Mouse (Mus musculus): ENCODE results near the gene Gpr146. TPM values are rescaled to one million over a fixed set of nuclear protein-coding genes. Genes with fewer than 3 reads are reported as not detected.

The Gpr146 gene
- polyA plus RNA-seq, 1 experiment from 2014 or later = 4.0 TPM

- H3K9me3 ChIP-seq (ENCODE audit: control insufficient read depth, low read length) = no peaks in the 10 kb centered on the region
- no peaks in the 10 kb centered on the region for H3K36me3 ChIP-seq (ENCODE audit: control insufficient read depth, insufficient read depth, low read length)
- H3K27me3 ChIP-seq (replicated peaks; ENCODE audit: control insufficient read depth, insufficient read depth, low read length) = no peaks in the 10 kb centered on the region; the same call in 1 of the 2 replicates
- 63% methylated on average over 6 of the region's 6 CpGs for WGBS
- H3K27ac ChIP-seq (ENCODE audit: low read depth, low read length) = no peak within 1 kb of the TSS
- no peaks in the 10 kb centered on the region for H3K4me1 ChIP-seq (ENCODE audit: control insufficient read depth, insufficient read depth, low read depth, low read length)
- ATAC-seq = no peak
- no peak within 1 kb of the TSS for H3K9ac ChIP-seq (ENCODE audit: low read depth, low read length)
- H3K4me2 ChIP-seq (ENCODE audit: low read length) = no peak within 1 kb of the TSS
- H3K4me3 ChIP-seq (ENCODE audit: low read length) = no peak within 1 kb of the TSS
Measured at GRCm38 (mm10) chr5:139352317-139352716, 25.2 kb upstream of the Gpr146 start, which contains the start of gene Cyp2w1. Gene Cyp2w1 (plus strand): TSS chr5:139352617.

GRCm38 (mm10) chr5:139353496-139353895, 24.0 kb upstream of the Gpr146 start:
- no peak for ATAC-seq
- H3K27me3 ChIP-seq (replicated peaks; ENCODE audit: control insufficient read depth, insufficient read depth, low read length) = no peaks in the 10 kb centered on the region; the same call in 1 of the 2 replicates
- no peak overlapping the region for H3K27ac ChIP-seq (ENCODE audit: low read depth, low read length)
- H3K36me3 ChIP-seq (ENCODE audit: control insufficient read depth, insufficient read depth, low read length) = no peaks in the 10 kb centered on the region
- no peak overlapping the region for H3K9ac ChIP-seq (ENCODE audit: low read depth, low read length)
- H3K4me3 ChIP-seq (ENCODE audit: low read length) = no peak overlapping the region
- 57% methylated on average over 10 of the region's 10 CpGs for WGBS
- H3K4me1 ChIP-seq (ENCODE audit: control insufficient read depth, insufficient read depth, low read depth, low read length) = no peaks in the 10 kb centered on the region
- no peak overlapping the region for H3K4me2 ChIP-seq (ENCODE audit: low read length)
- no peaks in the 10 kb centered on the region for H3K9me3 ChIP-seq (ENCODE audit: control insufficient read depth, low read length)

GRCm38 (mm10) chr5:139353946-139354345, 23.6 kb upstream of the Gpr146 start:
- H3K4me3 ChIP-seq (ENCODE audit: low read length) = no peak overlapping the region
- no peaks in the 10 kb centered on the region for H3K36me3 ChIP-seq (ENCODE audit: control insufficient read depth, insufficient read depth, low read length)
- H3K9ac ChIP-seq (ENCODE audit: low read depth, low read length) = no peak overlapping the region
- no peak overlapping the region for H3K27ac ChIP-seq (ENCODE audit: low read depth, low read length)
- no peaks in the 10 kb centered on the region for H3K4me1 ChIP-seq (ENCODE audit: control insufficient read depth, insufficient read depth, low read depth, low read length)
- H3K4me2 ChIP-seq (ENCODE audit: low read length) = no peak overlapping the region
- no peak for ATAC-seq
- H3K27me3 ChIP-seq (replicated peaks; ENCODE audit: control insufficient read depth, insufficient read depth, low read length) = no peaks in the 10 kb centered on the region
- 90% methylated on average over 11 of the region's 11 CpGs for WGBS
- H3K9me3 ChIP-seq (ENCODE audit: control insufficient read depth, low read length) = no peaks in the 10 kb centered on the region

- no peaks in the 10 kb centered on the region for H3K4me1 ChIP-seq (ENCODE audit: control insufficient read depth, insufficient read depth, low read depth, low read length)
- no peak for ATAC-seq
- no peaks in the 10 kb centered on the region for H3K27me3 ChIP-seq (replicated peaks; ENCODE audit: control insufficient read depth, insufficient read depth, low read length)
- no peaks in the 10 kb centered on the region for H3K9me3 ChIP-seq (ENCODE audit: control insufficient read depth, low read length)
- peaks cover under 1% of the 10 kb centered on the region; the same call in 1 of the 2 replicates for H3K36me3 ChIP-seq (ENCODE audit: control insufficient read depth, insufficient read depth, low read length)
- no peak overlapping the region for H3K4me2 ChIP-seq (ENCODE audit: low read length)
- H3K9ac ChIP-seq (ENCODE audit: low read depth, low read length) = no peak overlapping the region
- H3K27ac ChIP-seq (ENCODE audit: low read depth, low read length) = no peak overlapping the region
- WGBS = 34% methylated on average over 19 of the region's 19 CpGs
- H3K4me3 ChIP-seq (ENCODE audit: low read length) = no peak overlapping the region
Measured at GRCm38 (mm10) chr5:139355235-139355772, 22.2 kb upstream of the Gpr146 start.

GRCm38 (mm10) chr5:139358653-139359052, 18.8 kb upstream of the Gpr146 start:
- Histone ChIP-seq H3K4me2 (ENCODE audit: low read length) (no peak overlapping the region), H3K27ac (ENCODE audit: low read depth, low read length) (no peak overlapping the region), H3K27me3 (replicated peaks; ENCODE audit: control insufficient read depth, insufficient read depth, low read length) (no peaks in the 10 kb centered on the region), H3K4me3 (ENCODE audit: low read length) (no peak overlapping the region), H3K4me1 (ENCODE audit: control insufficient read depth, insufficient read depth, low read depth, low read length) (no peaks in the 10 kb centered on the region), H3K9ac (ENCODE audit: low read depth, low read length) (no peak overlapping the region), H3K36me3 (ENCODE audit: control insufficient read depth, insufficient read depth, low read length) (peaks cover 5% of the 10 kb centered on the region; the same call in 1 of the 2 replicates), H3K9me3 (ENCODE audit: control insufficient read depth, low read length) (no peaks in the 10 kb centered on the region)
- WGBS = 80% methylated on average over 2 of the region's 2 CpGs
- no peak for ATAC-seq

- H3K27me3 ChIP-seq (replicated peaks; ENCODE audit: control insufficient read depth, insufficient read depth, low read length) = no peaks in the 10 kb centered on the region
- H3K9ac ChIP-seq (ENCODE audit: low read depth, low read length) = no peak overlapping the region
- H3K4me3 ChIP-seq (ENCODE audit: low read length) = no peak overlapping the region
- H3K4me1 ChIP-seq (ENCODE audit: control insufficient read depth, insufficient read depth, low read depth, low read length) = peaks cover under 1% of the 10 kb centered on the region; the same call in 1 of the 2 replicates
- 93% methylated on average over 5 of the region's 5 CpGs for WGBS
- no peak for ATAC-seq
- no peaks in the 10 kb centered on the region for H3K9me3 ChIP-seq (ENCODE audit: control insufficient read depth, low read length)
- no peak overlapping the region for H3K27ac ChIP-seq (ENCODE audit: low read depth, low read length)
- peaks cover 5% of the 10 kb centered on the region; the same call in 1 of the 2 replicates for H3K36me3 ChIP-seq (ENCODE audit: control insufficient read depth, insufficient read depth, low read length)
- no peak overlapping the region for H3K4me2 ChIP-seq (ENCODE audit: low read length)
Measured at GRCm38 (mm10) chr5:139359244-139359643, 18.3 kb upstream of the Gpr146 start.

GRCm38 (mm10) chr5:139363858-139364257, 13.6 kb upstream of the Gpr146 start:
- H3K4me1 ChIP-seq (ENCODE audit: control insufficient read depth, insufficient read depth, low read depth, low read length) = peaks cover 11% of the 10 kb centered on the region
- no peak overlapping the region for H3K4me3 ChIP-seq (ENCODE audit: low read length)
- peak overlapping the region; percentile 1; the same call in 1 of the 2 replicates for H3K9ac ChIP-seq (ENCODE audit: low read depth, low read length)
- H3K27me3 ChIP-seq (replicated peaks; ENCODE audit: control insufficient read depth, insufficient read depth, low read length) = no peaks in the 10 kb centered on the region
- ATAC-seq = no peak; the same call in 1 of the 2 replicates
- 70% methylated on average over 7 of the region's 7 CpGs for WGBS
- H3K27ac ChIP-seq (ENCODE audit: low read depth, low read length) = no peak overlapping the region
- H3K9me3 ChIP-seq (ENCODE audit: control insufficient read depth, low read length) = no peaks in the 10 kb centered on the region
- peaks cover 5% of the 10 kb centered on the region; the same call in 1 of the 2 replicates for H3K36me3 ChIP-seq (ENCODE audit: control insufficient read depth, insufficient read depth, low read length)
- no peak overlapping the region for H3K4me2 ChIP-seq (ENCODE audit: low read length)

- Histone ChIP-seq H3K4me3 (ENCODE audit: low read length) (no peak overlapping the region), H3K27ac (ENCODE audit: low read depth, low read length) (peak overlapping the region; percentile 21; the same call in 1 of the 2 replicates), H3K27me3 (replicated peaks; ENCODE audit: control insufficient read depth, insufficient read depth, low read length) (no peaks in the 10 kb centered on the region), H3K9me3 (ENCODE audit: control insufficient read depth, low read length) (no peaks in the 10 kb centered on the region), H3K4me2 (ENCODE audit: low read length) (no peak overlapping the region), H3K4me1 (ENCODE audit: control insufficient read depth, insufficient read depth, low read depth, low read length) (peaks cover 11% of the 10 kb centered on the region), H3K9ac (ENCODE audit: low read depth, low read length) (peak overlapping the region; percentile 1; the same call in 1 of the 2 replicates), H3K36me3 (ENCODE audit: control insufficient read depth, insufficient read depth, low read length) (peaks cover 5% of the 10 kb centered on the region; the same call in 1 of the 2 replicates)
- peak; percentile 68 for ATAC-seq
- 39% methylated on average over 12 of the region's 12 CpGs for WGBS
Measured at GRCm38 (mm10) chr5:139364260-139364910, 13.1 kb upstream of the Gpr146 start.

- 40% methylated on average over 5 of the region's 5 CpGs for WGBS
- H3K27me3 ChIP-seq (replicated peaks; ENCODE audit: control insufficient read depth, insufficient read depth, low read length) = no peaks in the 10 kb centered on the region
- no peaks in the 10 kb centered on the region for H3K9me3 ChIP-seq (ENCODE audit: control insufficient read depth, low read length)
- H3K4me2 ChIP-seq (ENCODE audit: low read length) = no peak overlapping the region
- H3K36me3 ChIP-seq (ENCODE audit: control insufficient read depth, insufficient read depth, low read length) = peaks cover 5% of the 10 kb centered on the region; the same call in 1 of the 2 replicates
- H3K27ac ChIP-seq (ENCODE audit: low read depth, low read length) = peak overlapping the region; percentile 21; the same call in 1 of the 2 replicates
- no peak overlapping the region for H3K9ac ChIP-seq (ENCODE audit: low read depth, low read length)
- H3K4me3 ChIP-seq (ENCODE audit: low read length) = no peak overlapping the region
- H3K4me1 ChIP-seq (ENCODE audit: control insufficient read depth, insufficient read depth, low read depth, low read length) = peaks cover 11% of the 10 kb centered on the region
- peak; percentile 46 for ATAC-seq
Measured at GRCm38 (mm10) chr5:139364911-139365571, 12.5 kb upstream of the Gpr146 start.
